Mouse (Mus musculus) myocyte (in vitro differentiated cells): ENCODE measurements at regions not wholly inside any gene's neighbourhood (a gene's known extent, or its start where the extent isn't known, plus 50 kb on each side); places are given as distances from the start of the nearest gene placed in this dataset.

Experiments used
- E2F4 ChIP-seq: IDR thresholded peaks from one replicate; pipeline ENCODE4 v1.6.1; 2011; ENCODE audit warnings: mild to moderate bottlenecking, control low read depth, moderate library complexity; ENCODE audit not compliant: insufficient read depth
- MYOG ChIP-seq, 3 experiments: IDR thresholded peaks; one replicate each; pipeline ENCODE4 v1.6.1; 2011; ENCODE audit warnings: control low read depth in 2 of 3, low read depth in 2 of 3, mild to moderate bottlenecking in 2 of 3; ENCODE audit not compliant: insufficient read length in 2 of 3, control insufficient read depth in 1 of 3, insufficient read depth in 1 of 3
- SRF ChIP-seq: IDR thresholded peaks from one replicate; pipeline ENCODE4 v1.6.1; 2011; ENCODE audit warnings: low read depth; ENCODE audit not compliant: control insufficient read depth, insufficient read length

DNA sequence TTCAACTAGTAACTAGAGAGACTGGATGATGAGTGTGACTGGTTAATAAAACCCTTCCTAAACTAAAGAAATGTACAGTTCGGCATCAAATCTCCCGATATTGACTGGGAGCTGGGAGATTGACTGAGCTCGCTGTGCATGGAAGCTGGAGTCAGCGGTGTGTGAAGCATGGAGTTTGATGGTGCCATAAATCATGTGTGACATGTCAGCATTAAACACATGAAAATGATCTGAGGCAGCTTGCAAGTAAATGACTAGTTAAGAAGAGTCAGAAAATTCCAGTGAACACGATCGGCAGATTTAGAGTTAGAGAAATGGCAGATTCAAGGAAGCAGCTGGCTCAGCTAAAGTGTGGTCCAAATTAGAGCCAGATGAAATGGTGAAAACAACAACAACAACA, 61.6 kb upstream of the Col24a1 start:
- TF ChIP-seq SRF, result no peak
- no peak for TF ChIP-seq E2F4
- TF ChIP-seq MYOG (IDR thresholded peaks at IDR 0.05; ENCODE audit: control insufficient read depth in 1 of 3, insufficient read depth in 1 of 3, insufficient read length in 2 of 3, low read depth in 2 of 3), result no peak
